Mouse (Mus musculus): ENCODE results near the gene Foxf1.

The Foxf1 gene

GRCm38 (mm10) chr8:121082218-121083092 lies 1.7 kb upstream of the Foxf1 start:
- DNase-seq (ENCODE audit: low spot score in 2 of 2) = no peak

- DNase-seq (ENCODE audit: low spot score in 2 of 2) = no peak
Observed at GRCm38 (mm10) chr8:121083093-121083935, 872 bp upstream of the Foxf1 start.

- no peak for DNase-seq (ENCODE audit: low spot score in 2 of 2)
Observed at GRCm38 (mm10) chr8:121083936-121084209, 313 bp upstream of the Foxf1 start.

GRCm38 (mm10) chr8:121085011-121085410 lies 825 bp downstream of the Foxf1 start:
- no peak for DNase-seq (ENCODE audit: low spot score in 2 of 2)

GRCm38 (mm10) chr8:121085561-121085960 lies 1.4 kb downstream of the Foxf1 start:
- DNase-seq (ENCODE audit: low spot score in 2 of 2) = no peak

- no peak for DNase-seq (ENCODE audit: low spot score in 2 of 2)
Observed at GRCm38 (mm10) chr8:121086004-121086900, 2.1 kb downstream of the Foxf1 start.

- no peak for DNase-seq (ENCODE audit: low spot score in 2 of 2)
Observed at GRCm38 (mm10) chr8:121088281-121088680, 4.1 kb downstream of the Foxf1 start.

- DNase-seq (ENCODE audit: low spot score in 2 of 2) = no peak
Observed at GRCm38 (mm10) chr8:121088871-121089630, 4.9 kb downstream of the Foxf1 start.

- no peak for DNase-seq (ENCODE audit: low spot score in 2 of 2)
Observed at GRCm38 (mm10) chr8:121089631-121090380, 5.6 kb downstream of the Foxf1 start.

- no peak for DNase-seq (ENCODE audit: low spot score in 2 of 2)
Observed at GRCm38 (mm10) chr8:121090716-121091115, 6.5 kb downstream of the Foxf1 start.

- DNase-seq (ENCODE audit: low spot score in 2 of 2) = no peak
Observed at GRCm38 (mm10) chr8:121092141-121092540, 8.0 kb downstream of the Foxf1 start.

GRCm38 (mm10) chr8:121092627-121093026 lies 8.4 kb downstream of the Foxf1 start:
- DNase-seq (ENCODE audit: low spot score in 2 of 2) = peak; percentile 81 to 89

- no peak for DNase-seq (ENCODE audit: low spot score in 2 of 2)
Observed at GRCm38 (mm10) chr8:121093496-121093895, 9.3 kb downstream of the Foxf1 start.

GRCm38 (mm10) chr8:121104049-121104818 lies 20.0 kb downstream of the Foxf1 start:
- peak; percentile 75 to 76 for DNase-seq (ENCODE audit: low spot score in 2 of 2)

- peak; percentile 99 for DNase-seq (ENCODE audit: low spot score in 2 of 2)
Observed at GRCm38 (mm10) chr8:121107668-121108656, 23.8 kb downstream of the Foxf1 start, which contains the start of gene Mthfsd. Gene Mthfsd, minus strand, starts transcription at chr8:121108392.

GRCm38 (mm10) chr8:121108657-121109056 lies 24.5 kb downstream of the Foxf1 start:
- DNase-seq (ENCODE audit: low spot score in 2 of 2) = no peak

GRCm38 (mm10) chr8:121111145-121111907 lies 27.1 kb downstream of the Foxf1 start:
- DNase-seq (ENCODE audit: low spot score in 2 of 2) = no peak

Data from right cerebral cortex, adult 2 months (tissue).